In genomic region chr2:161214681-161215458, GRCm38 (mm10) we compare ENCODE assay signal across 8 mouse cellular contexts.
A peak's percentile ranks its signal among the peaks of the same experiment; 100 is the strongest.
DNase-seq lines count a peak whose midpoint lies in the region; ATAC-seq lines count a peak whose summit lies in the region.

No protein-coding gene starts in this region.

- 25% methylated on average over 15 of the region's 15 CpGs for WGBS in hindbrain, embryonic 13.5 days

- H3K4me3 ChIP-seq in hindbrain, embryonic 13.5 days, result no peak overlapping the region

- H3K27ac ChIP-seq in hindbrain, embryonic 13.5 days, result no peak overlapping the region

- 0 out of 2 replicates have a peak overlapping the region, but pooled peaks have one; percentile 8 for H3K4me2 ChIP-seq in hindbrain, embryonic 13.5 days

- H3K4me1 ChIP-seq in hindbrain, embryonic 13.5 days (replicated peaks), result peaks cover 15% of the 10 kb centered on the region

- H3K27me3 ChIP-seq in hindbrain, embryonic 13.5 days, result no peaks in the 10 kb centered on the region

- ATAC-seq in CD4-positive, CD25-positive, alpha-beta regulatory T cell, adult 4 months, result no peak
- ATAC-seq in hindbrain, embryonic 13.5 days (ENCODE audit: low FRiP score), result no peak

- no peaks in the 10 kb centered on the region for H3K9me3 ChIP-seq in hindbrain, embryonic 13.5 days

- peak; percentile 70 for DNase-seq in CD4-positive, CD25-positive, alpha-beta regulatory T cell, adult 2 months (ENCODE audit: low read depth, low spot score)
- peak; percentile 82 to 88 for DNase-seq in cerebellum, postnatal 25 days
- DNase-seq in frontal cortex, postnatal 25 days (ENCODE audit: low spot score in 2 of 2), result peak; percentile 81
- peak; percentile 88 to 91 for DNase-seq in layer of hippocampus, postnatal 10 days (ENCODE audit: low spot score in 2 of 2)
- peak; percentile 79 for DNase-seq in lung, postnatal 25 days (ENCODE audit: low spot score)
- peak; percentile 71 to 74 for DNase-seq in right cerebral cortex, postnatal 36 days (ENCODE audit: low spot score in 2 of 2)

- no peaks in the 10 kb centered on the region for H3K36me3 ChIP-seq in hindbrain, embryonic 13.5 days

- no peak overlapping the region for H3K9ac ChIP-seq in hindbrain, embryonic 13.5 days
